Mouse (Mus musculus): Measurements from ENCODE around the gene Ubqln2. TPM values are rescaled to one million over a fixed set of nuclear protein-coding genes. Genes with fewer than 3 reads are reported as not detected.

Ubqln2 gene
- polyA plus RNA-seq (2014; fragmentation: Nextera tagmentation; extraction: Ambion mirVana) = 35.0 and 35.2 TPM in 2 replicates

- H3K4me1 ChIP-seq (ENCODE audit: insufficient read depth) = no peaks in the 10 kb centered on the region
- WGBS = 14% methylated on average over 59 of the region's 76 CpGs
- no peaks in the 10 kb centered on the region for H3K9me3 ChIP-seq (ENCODE audit: low read depth, low read length)
- ATAC-seq (ENCODE audit: insufficient read depth) (peak; percentile 94), DNase-seq (peak; percentile 79)
- peak within 1 kb of the TSS; percentile 76 for H3K9ac ChIP-seq
- H3K27ac ChIP-seq (ENCODE audit: low read depth) = peak within 1 kb of the TSS; percentile 92
- H3K4me3 ChIP-seq (ENCODE audit: low read depth, low read length) = peak within 1 kb of the TSS; percentile 60
- TF ChIP-seq CTCF (IDR thresholded peaks at IDR 0.05; ENCODE audit: low read depth) = no peak
- H3K4me2 ChIP-seq = peak within 1 kb of the TSS; percentile 71
- no peaks in the 10 kb centered on the region for H3K36me3 ChIP-seq (ENCODE audit: insufficient read depth)
- no peaks in the 10 kb centered on the region for H3K27me3 ChIP-seq (ENCODE audit: insufficient read depth, low read length)
Observed at GRCm38 (mm10) chrX:153497688-153498516, at the start of gene Ubqln2. Ubqln2 (plus strand) TSS chrX:153498227.

GRCm38 (mm10) chrX:153451946-153452345 is 46.1 kb upstream of the Ubqln2 start:
- Histone ChIP-seq H3K9ac (no peak overlapping the region), H3K4me3 (ENCODE audit: low read depth, low read length) (no peak overlapping the region), H3K9me3 (ENCODE audit: low read depth, low read length) (no peaks in the 10 kb centered on the region), H3K27me3 (ENCODE audit: insufficient read depth, low read length) (no peaks in the 10 kb centered on the region), H3K4me1 (ENCODE audit: insufficient read depth) (no peaks in the 10 kb centered on the region), H3K4me2 (no peak overlapping the region), H3K36me3 (ENCODE audit: insufficient read depth) (no peaks in the 10 kb centered on the region), H3K27ac (ENCODE audit: low read depth) (no peak overlapping the region)
- WGBS = 59% methylated on average over 5 of the region's 5 CpGs
- TF ChIP-seq CTCF (IDR thresholded peaks at IDR 0.05; ENCODE audit: low read depth) = no peak
- DNase-seq (no peak), ATAC-seq (ENCODE audit: insufficient read depth) (no peak)

- Histone ChIP-seq H3K9me3 (ENCODE audit: low read depth, low read length) (no peaks in the 10 kb centered on the region), H3K4me1 (ENCODE audit: insufficient read depth) (no peaks in the 10 kb centered on the region), H3K4me2 (no peak overlapping the region), H3K27me3 (ENCODE audit: insufficient read depth, low read length) (no peaks in the 10 kb centered on the region), H3K4me3 (ENCODE audit: low read depth, low read length) (no peak overlapping the region), H3K36me3 (ENCODE audit: insufficient read depth) (no peaks in the 10 kb centered on the region), H3K9ac (no peak overlapping the region), H3K27ac (ENCODE audit: low read depth) (no peak overlapping the region)
- DNase-seq = no peak
- 65% methylated on average over 8 of the region's 8 CpGs for WGBS
- ATAC-seq (ENCODE audit: insufficient read depth) = no peak
- no peak for TF ChIP-seq CTCF (IDR thresholded peaks at IDR 0.05; ENCODE audit: low read depth)
Observed at GRCm38 (mm10) chrX:153476760-153477248, 21.2 kb upstream of the Ubqln2 start.

- Histone ChIP-seq H3K9me3 (ENCODE audit: low read depth, low read length) (no peaks in the 10 kb centered on the region), H3K4me3 (ENCODE audit: low read depth, low read length) (no peak overlapping the region), H3K4me1 (ENCODE audit: insufficient read depth) (no peaks in the 10 kb centered on the region), H3K27me3 (ENCODE audit: insufficient read depth, low read length) (no peaks in the 10 kb centered on the region), H3K4me2 (no peak overlapping the region), H3K9ac (no peak overlapping the region), H3K27ac (ENCODE audit: low read depth) (no peak overlapping the region), H3K36me3 (ENCODE audit: insufficient read depth) (no peaks in the 10 kb centered on the region)
- ATAC-seq (ENCODE audit: insufficient read depth) (0 out of 2 replicates have a peak, but pooled peaks have one; percentile 41), DNase-seq (peak; percentile 68)
- no peak for TF ChIP-seq CTCF (IDR thresholded peaks at IDR 0.05; ENCODE audit: low read depth)
- 25% methylated on average over 3 of the region's 3 CpGs for WGBS
Observed at GRCm38 (mm10) chrX:153492326-153492725, 5.7 kb upstream of the Ubqln2 start.

- peak overlapping the region; percentile 71 for H3K4me2 ChIP-seq
- peak overlapping the region; percentile 60 for H3K4me3 ChIP-seq (ENCODE audit: low read depth, low read length)
- TF ChIP-seq CTCF (IDR thresholded peaks at IDR 0.05; ENCODE audit: low read depth) = no peak
- 13% methylated on average over 30 of the region's 30 CpGs for WGBS
- H3K9ac ChIP-seq = peak overlapping the region; percentile 76
- no peaks in the 10 kb centered on the region for H3K27me3 ChIP-seq (ENCODE audit: insufficient read depth, low read length)
- H3K36me3 ChIP-seq (ENCODE audit: insufficient read depth) = no peaks in the 10 kb centered on the region
- peak; percentile 16 for DNase-seq
- peak; percentile 9; the same call in 1 of the 2 replicates for ATAC-seq (ENCODE audit: insufficient read depth)
- no peaks in the 10 kb centered on the region; the same call in 1 of the 2 replicates for H3K4me1 ChIP-seq (ENCODE audit: insufficient read depth)
- peak overlapping the region; percentile 92 for H3K27ac ChIP-seq (ENCODE audit: low read depth)
- H3K9me3 ChIP-seq (ENCODE audit: low read depth, low read length) = no peaks in the 10 kb centered on the region
Observed at GRCm38 (mm10) chrX:153498665-153499293, 752 bp downstream of the Ubqln2 start.

GRCm38 (mm10) chrX:153499294-153500046 is 1.4 kb downstream of the Ubqln2 start:
- peak overlapping the region; percentile 60 for H3K4me3 ChIP-seq (ENCODE audit: low read depth, low read length)
- H3K36me3 ChIP-seq (ENCODE audit: insufficient read depth) = no peaks in the 10 kb centered on the region
- H3K9ac ChIP-seq = peak overlapping the region; percentile 76
- no peaks in the 10 kb centered on the region; the same call in 1 of the 2 replicates for H3K4me1 ChIP-seq (ENCODE audit: insufficient read depth)
- ATAC-seq (ENCODE audit: insufficient read depth) = no peak
- peak; percentile 28 for DNase-seq
- 19% methylated on average over 30 of the region's 32 CpGs for WGBS
- no peaks in the 10 kb centered on the region for H3K9me3 ChIP-seq (ENCODE audit: low read depth, low read length)
- H3K4me2 ChIP-seq = peak overlapping the region; percentile 71
- TF ChIP-seq CTCF (IDR thresholded peaks at IDR 0.05; ENCODE audit: low read depth) = no peak
- H3K27me3 ChIP-seq (ENCODE audit: insufficient read depth, low read length) = no peaks in the 10 kb centered on the region
- 0 out of 2 replicates have a peak overlapping the region, but pooled peaks have one; percentile 92 for H3K27ac ChIP-seq (ENCODE audit: low read depth)

Measured in lung, embryonic 14.5 days (tissue).